21 mouse cellular contexts compared by ENCODE assay signal in the genomic region with DNA sequence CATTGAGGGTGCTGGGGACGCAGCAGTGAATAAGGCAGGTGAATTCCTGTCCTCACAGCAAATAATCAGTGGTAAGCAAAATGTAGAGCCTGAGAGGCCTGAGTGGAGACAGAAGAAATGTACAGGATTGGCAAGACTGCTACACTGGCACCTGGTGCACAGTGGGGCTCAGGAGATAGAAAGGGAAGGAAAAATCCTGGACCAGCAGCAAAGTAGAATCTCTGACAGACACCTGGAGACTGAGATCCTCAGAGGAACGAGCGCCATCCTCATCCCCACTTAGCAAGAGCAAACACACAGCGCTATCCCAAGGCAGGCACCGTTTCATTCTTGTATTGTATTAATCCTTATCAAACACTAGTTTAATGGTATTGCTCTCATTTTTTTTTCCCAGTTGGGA.
"Had no signal": no experiment of that assay in that cellular context is flagged by ENCODE, and none has a peak within 500 bp of the region (broad histone marks: within the 10 kb centered on the region; RNA-seq: fewer than 3 reads in every experiment).

No protein-coding gene starts in this region.

- H3K9me3 ChIP-seq: limb, embryonic 10.5 days; limb, embryonic 13.5 days; liver, embryonic 12.5 days; liver, embryonic 15.5 days; lung, embryonic 15.5 days had no signal

- H3K27ac ChIP-seq: layer of hippocampus, adult 2 months; limb, embryonic 10.5 days; limb, embryonic 13.5 days; liver, embryonic 12.5 days; liver, embryonic 15.5 days; lung, embryonic 15.5 days; stomach, postnatal 0 days had no signal

- DNase-seq: kidney, postnatal 14 days; kidney, postnatal 4 days; layer of hippocampus, adult 9-11 months; liver; lung, adult 18-20 months; lung, postnatal 10 days; lung, postnatal 36 days; midbrain, embryonic 14.5 days; right cerebral cortex, postnatal 14 days; right cerebral cortex, postnatal 4 days; thymus, adult 2 months; thymus, postnatal 14 days; thymus, postnatal 4 days had no signal

- H3K27me3 ChIP-seq: limb, embryonic 13.5 days; liver, embryonic 12.5 days; liver, embryonic 15.5 days; lung, embryonic 15.5 days had no signal

- H3K36me3 ChIP-seq: limb, embryonic 10.5 days; limb, embryonic 13.5 days; liver, embryonic 12.5 days; liver, embryonic 15.5 days; lung, embryonic 15.5 days had no signal

- ATAC-seq: liver, embryonic 12.5 days had no signal

- H3K4me3 ChIP-seq: layer of hippocampus, adult 2 months; limb, embryonic 10.5 days; limb, embryonic 13.5 days; liver, embryonic 12.5 days; liver, embryonic 15.5 days; lung, embryonic 15.5 days had no signal

- H3K4me2 ChIP-seq: limb, embryonic 13.5 days; liver, embryonic 12.5 days; liver, embryonic 15.5 days; lung, embryonic 15.5 days; midbrain, embryonic 11.5 days had no signal

- H3K9ac ChIP-seq: limb, embryonic 13.5 days; liver, embryonic 12.5 days; liver, embryonic 15.5 days; lung, embryonic 15.5 days had no signal
